Mouse (Mus musculus) intestine, embryonic 16.5 days (tissue): ENCODE measurements around the gene Zdhhc12. TPM values are rescaled to one million over a fixed set of nuclear protein-coding genes. Genes with fewer than 3 reads are reported as not detected.
A peak's percentile ranks its signal among the peaks of the same experiment; 100 is the strongest.

Experiments
- ATAC-seq: fragments of 200-750 bp; cut with Nextera tagmentation; 2 replicates; pipeline ENCODE4 v1.8.0; 2017; ENCODE audit warnings: moderate TSS enrichment, moderate library complexity
- H3K27ac ChIP-seq: fragments of 300-500 bp; sonication (generic); 2 replicates; pipeline ENCODE4 v1.5.1; 2014; ENCODE audit warnings: mild to moderate bottlenecking, low read length
- H3K27me3 ChIP-seq: fragments of 300-500 bp; sonication (generic); replicated peaks from 2 replicates; pipeline ENCODE4 v1.6.1; 2014; ENCODE audit warnings: low read length, control low read depth, mixed read lengths; ENCODE audit not compliant: control insufficient read depth, insufficient read depth
- H3K36me3 ChIP-seq: fragments of 300-500 bp; sonication (generic); 2 replicates; pipeline ENCODE4 v1.6.1; 2014; ENCODE audit warnings: low read length, control low read depth; ENCODE audit not compliant: control insufficient read depth, insufficient read depth
- H3K4me1 ChIP-seq: fragments of 300-500 bp; sonication (generic); 2 replicates; pipeline ENCODE4 v1.6.1; 2014; ENCODE audit warnings: low read length, control low read depth, mixed read lengths; ENCODE audit not compliant: control insufficient read depth, insufficient read depth
- H3K4me2 ChIP-seq: fragments of 300-500 bp; sonication (generic); 2 replicates; pipeline ENCODE4 v1.6.1; 2014; ENCODE audit warnings: low read depth, low read length, control low read depth
- H3K4me3 ChIP-seq: fragments of 300-500 bp; sonication (generic); 2 replicates; pipeline ENCODE4 v1.5.1; 2014; ENCODE audit warnings: mild to moderate bottlenecking, low read length
- H3K9ac ChIP-seq: fragments of 300-500 bp; sonication (generic); 2 replicates; pipeline ENCODE4 v1.6.1; 2014; ENCODE audit warnings: low read depth, low read length
- H3K9me3 ChIP-seq: fragments of 300-500 bp; sonication (generic); 2 replicates; pipeline ENCODE4 v1.6.1; 2016; ENCODE audit warnings: low read length, control low read depth; ENCODE audit not compliant: control insufficient read depth
- WGBS: fragments of 180-500 bp; shearing (Covaris S2); extraction: QIAGEN DNeasy Blood & Tissue Kit; methylation state at CpG from one replicate; pipeline ENCODE4 v1.1.7; 2014; 5-methylcytosine and 5-hydroxymethylcytosine counted together
- polyA plus RNA-seq: library from polyadenylated mRNA; unstranded; fragments of >200 nt; fragmentation: Nextera tagmentation; extraction: Ambion mirVana; gene quantifications from 2 replicates; pipeline ENCODE4 v1.2.1, GENCODE M21; 2015

Gene Zdhhc12
- polyA plus RNA-seq, 1 experiment from 2014 or later = 79.0 TPM

- H3K27ac ChIP-seq = no peak overlapping the region
- peak; percentile 71 for ATAC-seq
- H3K9ac ChIP-seq = no peak overlapping the region
- no peak overlapping the region for H3K4me2 ChIP-seq
- H3K27me3 ChIP-seq = no peaks in the 10 kb centered on the region
- no peaks in the 10 kb centered on the region for H3K4me1 ChIP-seq
- peaks cover 15% of the 10 kb centered on the region for H3K36me3 ChIP-seq
- no peak overlapping the region for H3K4me3 ChIP-seq
- WGBS = 83% methylated on average over 4 of the region's 4 CpGs
- no peaks in the 10 kb centered on the region for H3K9me3 ChIP-seq
These were observed 14.8 kb upstream of the Zdhhc12 start for GRCm38 (mm10) chr2:30108260-30108659.

- no peak overlapping the region for H3K4me3 ChIP-seq
- no peaks in the 10 kb centered on the region for H3K9me3 ChIP-seq
- H3K27ac ChIP-seq = no peak overlapping the region
- no peaks in the 10 kb centered on the region for H3K4me1 ChIP-seq
- ATAC-seq = no peak
- 88% methylated on average over 5 of the region's 5 CpGs for WGBS
- H3K4me2 ChIP-seq = no peak overlapping the region
- H3K9ac ChIP-seq = no peak overlapping the region
- no peaks in the 10 kb centered on the region for H3K27me3 ChIP-seq
- H3K36me3 ChIP-seq = peaks cover 15% of the 10 kb centered on the region
These were observed 14.2 kb upstream of the Zdhhc12 start for GRCm38 (mm10) chr2:30107646-30108045.

- no peak for ATAC-seq
- no peaks in the 10 kb centered on the region for H3K9me3 ChIP-seq
These were observed 12.9 kb upstream of the Zdhhc12 start for GRCm38 (mm10) chr2:30106364-30106763.

GRCm38 (mm10) chr2:30100214-30100613 is 6.8 kb upstream of the Zdhhc12 start:
- H3K27ac ChIP-seq = no peak overlapping the region
- H3K27me3 ChIP-seq = no peaks in the 10 kb centered on the region
- H3K9me3 ChIP-seq = no peaks in the 10 kb centered on the region
- no peak overlapping the region for H3K4me3 ChIP-seq
- H3K9ac ChIP-seq = no peak overlapping the region
- peak; percentile 26; the same call in 1 of the 2 replicates for ATAC-seq
- H3K4me2 ChIP-seq = 0 out of 2 replicates have a peak overlapping the region, but pooled peaks have one; percentile 14
- 52% methylated on average over 4 of the region's 4 CpGs for WGBS
- H3K4me1 ChIP-seq = peaks cover 10% of the 10 kb centered on the region
- peaks cover 11% of the 10 kb centered on the region; the same call in 1 of the 2 replicates for H3K36me3 ChIP-seq

More at GRCm38 (mm10) chr2:30106364-30106763, 12.9 kb upstream of the Zdhhc12 start:
- Histone ChIP-seq H3K9ac (no peak overlapping the region), H3K27me3 (no peaks in the 10 kb centered on the region), H3K4me2 (no peak overlapping the region), H3K4me1 (no peaks in the 10 kb centered on the region), H3K27ac (no peak overlapping the region), H3K4me3 (no peak overlapping the region), H3K36me3 (peaks cover 15% of the 10 kb centered on the region)

- Histone ChIP-seq H3K9ac (no peak overlapping the region), H3K9me3 (no peaks in the 10 kb centered on the region), H3K27ac (no peak overlapping the region), H3K36me3 (0 out of 2 replicates have a peak, but pooled peaks cover under 1% of the 10 kb centered on the region), H3K4me3 (no peak overlapping the region), H3K4me2 (no peak overlapping the region), H3K27me3 (no peaks in the 10 kb centered on the region), H3K4me1 (peaks cover 28% of the 10 kb centered on the region)
- 81% methylated on average over 2 of the region's 2 CpGs for WGBS
- no peak for ATAC-seq
These were observed 2.6 kb upstream of the Zdhhc12 start for GRCm38 (mm10) chr2:30095882-30096527.

DNA sequence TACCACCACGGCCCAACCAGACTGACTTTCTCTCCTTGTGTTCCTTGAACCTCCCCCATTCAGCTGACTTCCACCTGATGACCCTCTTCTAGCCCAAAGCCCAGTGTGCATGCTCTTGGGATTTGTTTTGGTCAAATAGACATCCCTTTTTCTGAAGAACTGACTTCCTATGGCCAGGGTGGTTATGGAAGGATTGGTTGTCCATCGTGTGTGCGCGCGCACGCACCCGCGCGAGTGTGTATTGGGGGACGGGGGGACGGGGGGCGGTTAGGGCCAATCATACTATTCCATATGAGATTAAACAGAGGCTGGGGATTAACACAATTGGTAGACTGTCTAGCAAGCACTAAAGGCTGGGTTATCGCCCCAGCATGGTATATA is 750 bp upstream of the Zdhhc12 start:
- no peak for ATAC-seq
- Histone ChIP-seq H3K9ac (peak overlapping the region; percentile 77), H3K27ac (peak overlapping the region; percentile 84), H3K36me3 (no peaks in the 10 kb centered on the region), H3K4me3 (peak overlapping the region; percentile 76), H3K4me2 (peak overlapping the region; percentile 89), H3K4me1 (peaks cover 18% of the 10 kb centered on the region), H3K9me3 (no peaks in the 10 kb centered on the region), H3K27me3 (no peaks in the 10 kb centered on the region)
- WGBS = 2% methylated on average over 13 of the region's 13 CpGs

DNA sequence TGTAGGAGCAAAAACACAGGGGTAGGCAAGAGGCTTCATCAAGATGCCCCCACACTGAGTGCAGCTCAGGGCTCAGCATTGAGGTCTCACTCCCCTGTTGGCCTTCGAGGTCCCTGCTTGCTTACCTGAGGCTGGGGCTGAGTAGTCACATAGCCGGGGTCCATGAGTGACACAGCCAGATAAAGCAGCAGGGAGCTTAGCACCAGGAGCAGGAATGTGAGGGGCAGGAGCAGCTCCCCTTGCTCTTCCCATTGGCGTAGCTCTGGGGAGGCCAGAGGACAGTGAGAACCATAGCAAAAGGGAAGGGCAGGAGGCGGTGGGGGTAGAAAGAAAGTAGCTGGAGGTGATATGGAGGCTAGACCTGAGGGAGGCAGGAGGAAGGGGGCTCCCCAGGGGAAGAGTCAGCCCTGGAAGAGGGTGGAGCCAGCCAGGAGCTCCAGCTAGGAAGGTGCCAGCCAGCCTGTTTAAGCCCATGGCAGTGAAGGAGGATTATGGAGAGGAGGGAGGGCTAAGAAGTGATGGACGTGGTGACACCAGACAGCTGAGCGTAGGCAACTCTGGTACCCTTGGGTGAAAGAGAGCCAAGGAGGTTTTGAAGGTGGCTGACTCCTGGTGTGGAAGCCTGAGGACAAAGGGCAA is 1.0 kb downstream of the Zdhhc12 start:
- Histone ChIP-seq H3K27ac (peak overlapping the region; percentile 20; the same call in 1 of the 2 replicates), H3K9me3 (no peaks in the 10 kb centered on the region), H3K4me3 (peak overlapping the region; percentile 76), H3K27me3 (no peaks in the 10 kb centered on the region), H3K4me1 (peaks cover 22% of the 10 kb centered on the region), H3K36me3 (no peaks in the 10 kb centered on the region), H3K9ac (peak overlapping the region; percentile 77), H3K4me2 (peak overlapping the region; percentile 89)
- ATAC-seq = no peak
- 48% methylated on average over 6 of the region's 6 CpGs for WGBS

DNA sequence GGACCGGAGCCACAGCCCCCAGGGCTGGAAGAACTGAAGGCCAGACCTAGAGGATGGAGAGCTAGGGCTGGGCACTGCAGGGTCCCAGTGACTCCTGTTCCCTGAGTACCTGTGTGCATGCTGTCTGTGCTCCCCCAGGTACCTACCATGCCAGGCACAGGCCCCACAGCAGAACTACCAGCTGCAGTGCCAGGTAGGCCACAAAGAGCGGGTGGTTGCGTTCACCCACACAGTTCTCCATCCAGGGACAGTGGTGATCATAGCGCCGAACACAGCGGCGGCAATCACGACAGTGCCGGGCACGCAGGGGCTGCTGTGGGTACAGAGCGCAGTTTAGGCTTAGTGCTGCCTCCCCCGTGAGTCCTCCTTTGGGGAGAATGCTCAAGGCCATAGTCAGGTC is 1.9 kb downstream of the Zdhhc12 start:
- H3K27me3 ChIP-seq = no peaks in the 10 kb centered on the region
- H3K9me3 ChIP-seq = no peaks in the 10 kb centered on the region
- no peak for ATAC-seq
- no peak overlapping the region for H3K27ac ChIP-seq
- no peak overlapping the region for H3K4me2 ChIP-seq
- H3K9ac ChIP-seq = no peak overlapping the region
- H3K36me3 ChIP-seq = no peaks in the 10 kb centered on the region
- no peak overlapping the region for H3K4me3 ChIP-seq
- 98% methylated on average over 12 of the region's 12 CpGs for WGBS
- peaks cover 22% of the 10 kb centered on the region for H3K4me1 ChIP-seq

GRCm38 (mm10) chr2:30087310-30087709 is 6.1 kb downstream of the Zdhhc12 start:
- 95% methylated on average over 4 of the region's 4 CpGs for WGBS
- H3K9ac ChIP-seq = no peak overlapping the region
- H3K9me3 ChIP-seq = no peaks in the 10 kb centered on the region
- no peak overlapping the region for H3K4me2 ChIP-seq
- H3K27me3 ChIP-seq = no peaks in the 10 kb centered on the region
- no peak for ATAC-seq
- no peaks in the 10 kb centered on the region for H3K36me3 ChIP-seq
- H3K4me3 ChIP-seq = no peak overlapping the region
- H3K27ac ChIP-seq = no peak overlapping the region
- 0 out of 2 replicates have a peak, but pooled peaks cover 7% of the 10 kb centered on the region for H3K4me1 ChIP-seq
